Mouse (Mus musculus): ENCODE results near the gene Irgq. TPM values are rescaled to one million over a fixed set of nuclear protein-coding genes. Genes with fewer than 3 reads are reported as not detected.

The Irgq gene
- polyA plus RNA-seq, 3 experiments from 2014 or later = 0.79 to 1.2 (median 1.0) TPM

GRCm38 (mm10) chr7:24546634-24547389 is 16.3 kb downstream of the Irgq start:
- ATAC-seq = peak; percentile 100

DNA sequence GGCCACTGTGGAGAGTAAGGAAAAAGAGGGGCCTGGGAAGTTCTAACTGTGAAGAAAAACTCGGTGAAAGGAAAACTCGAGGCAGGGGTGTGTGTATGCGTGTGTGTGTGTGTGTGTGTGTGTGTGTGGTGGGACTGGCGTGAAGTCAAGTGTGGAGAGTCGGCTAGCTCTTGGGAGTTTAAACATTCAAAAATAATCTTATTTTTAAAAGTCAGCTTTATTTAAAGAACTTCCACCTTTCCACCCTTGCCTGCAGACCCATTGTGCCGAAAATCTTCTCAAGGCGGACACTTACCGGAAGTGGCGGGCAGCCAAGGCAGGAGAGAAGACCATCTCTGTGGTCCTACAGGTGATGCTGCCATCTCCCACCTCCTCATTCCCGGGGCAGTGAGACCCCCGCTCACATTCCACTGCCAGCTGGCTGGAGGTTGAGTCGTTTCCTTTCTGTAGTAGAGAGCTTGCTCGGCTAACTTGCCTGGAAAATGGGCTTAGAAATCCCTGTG is 17.1 kb downstream of the Irgq start:
- no peak for ATAC-seq

GRCm38 (mm10) chr7:24551985-24552759 is 21.7 kb downstream of the Irgq start:
- no peak for ATAC-seq

- ATAC-seq = no peak
Observed at GRCm38 (mm10) chr7:24555786-24556185, 25.3 kb downstream of the Irgq start.

- no peak for ATAC-seq
Observed at GRCm38 (mm10) chr7:24561450-24561849, 31.0 kb downstream of the Irgq start.

- ATAC-seq = no peak
Observed at GRCm38 (mm10) chr7:24563191-24563836, 32.8 kb downstream of the Irgq start.

DNA sequence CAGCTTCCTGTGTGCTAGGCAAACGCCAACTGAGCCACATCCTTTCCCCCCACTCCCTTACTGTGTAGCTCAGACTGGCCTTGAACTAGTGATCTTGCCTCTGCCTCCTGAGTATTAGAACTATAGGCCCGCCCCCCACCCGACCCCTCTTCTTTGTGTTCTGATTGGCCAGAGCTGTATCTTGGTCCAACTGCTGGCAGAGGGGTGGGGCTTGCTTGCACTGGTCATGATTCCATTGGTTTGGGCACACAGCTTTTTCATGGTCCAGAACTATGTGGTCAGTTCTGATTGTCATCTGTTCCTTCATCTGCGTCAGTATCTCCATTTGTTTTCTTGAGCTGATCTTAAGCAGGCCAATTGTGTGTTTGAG is 33.3 kb downstream of the Irgq start:
- ATAC-seq = no peak

GRCm38 (mm10) chr7:24564607-24565265 is 34.2 kb downstream of the Irgq start:
- ATAC-seq = peak; percentile 93

DNA sequence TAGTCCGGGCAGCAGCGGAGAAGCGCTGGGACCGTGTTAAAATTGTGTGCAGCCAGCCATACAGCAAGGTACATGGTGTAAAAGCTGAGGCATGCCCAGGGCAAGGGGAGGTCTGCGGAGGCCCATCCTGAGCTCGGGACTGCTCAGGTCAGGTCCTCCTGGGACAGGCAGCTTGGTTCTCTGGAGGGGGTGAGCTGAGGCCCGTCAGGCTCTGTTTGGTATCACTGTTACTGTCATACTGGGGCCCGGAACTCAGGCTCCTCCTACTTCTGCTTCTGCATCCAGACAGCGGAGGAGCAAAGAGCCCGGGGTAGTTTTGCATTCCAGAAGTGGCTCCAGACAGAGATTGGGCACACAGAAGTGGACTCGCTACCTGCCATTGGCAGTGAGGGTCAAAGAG is 35.1 kb downstream of the Irgq start:
- no peak for ATAC-seq

DNA sequence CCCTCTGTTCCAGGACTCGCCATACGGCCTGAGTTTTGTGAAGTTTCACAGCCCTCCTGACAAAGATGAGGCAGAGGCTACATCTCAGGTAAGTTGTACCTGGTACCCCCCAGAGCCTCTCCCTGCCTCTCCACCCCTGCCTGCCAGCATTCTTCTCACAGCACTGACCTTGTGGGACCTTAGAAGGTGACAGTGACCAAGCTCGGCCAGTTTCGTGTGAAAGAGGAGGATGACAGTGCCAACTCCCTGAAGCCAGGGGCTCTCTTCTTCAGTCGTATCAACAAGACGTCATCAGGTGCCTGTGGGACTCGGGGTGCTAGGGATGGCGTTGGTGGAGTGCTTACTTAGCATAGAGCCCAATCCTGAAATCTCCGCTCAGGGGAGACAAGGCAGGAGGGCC is 35.7 kb downstream of the Irgq start:
- no peak for ATAC-seq

DNA sequence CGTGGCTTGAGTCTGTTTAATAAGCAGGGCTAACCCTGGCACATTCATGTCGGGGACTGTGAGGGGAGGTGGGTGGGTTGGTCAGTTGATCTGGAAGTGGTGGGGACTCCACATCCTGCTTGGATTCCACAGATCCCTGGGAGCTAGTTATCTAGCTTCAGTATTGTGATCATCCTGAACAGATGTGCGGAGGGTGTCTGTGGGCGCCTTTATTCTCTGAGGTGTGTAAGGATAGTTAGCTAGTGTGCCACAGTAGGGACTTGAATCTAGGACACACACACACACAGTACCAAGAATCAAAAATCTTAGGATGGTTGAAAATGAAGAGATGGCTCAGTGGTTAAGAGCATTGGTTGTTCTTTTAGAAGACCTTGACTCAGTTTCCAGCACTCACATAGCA is 38.0 kb downstream of the Irgq start:
- ATAC-seq = no peak

- ATAC-seq = no peak
Observed at GRCm38 (mm10) chr7:24571071-24571470, 40.6 kb downstream of the Irgq start.

DNA sequence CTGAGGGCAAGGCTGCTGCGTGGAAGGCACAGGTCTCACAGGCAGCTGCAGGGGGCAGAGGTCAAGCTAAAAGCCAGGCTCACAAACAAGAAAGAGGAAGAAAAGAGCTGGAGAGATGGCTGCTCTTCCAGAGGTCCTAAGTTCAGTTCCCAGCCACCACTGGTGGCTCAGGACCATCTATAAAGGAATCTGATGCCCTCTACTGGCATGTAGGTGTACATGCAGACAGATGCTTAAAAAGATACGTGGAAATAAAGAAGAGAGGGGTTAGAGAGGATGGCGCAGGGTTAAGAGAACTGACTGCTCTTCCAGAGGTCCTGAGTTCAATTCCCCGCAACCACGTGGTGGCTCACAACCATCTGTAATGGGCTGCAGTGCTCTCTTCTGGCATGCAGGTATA is 42.0 kb downstream of the Irgq start:
- no peak for ATAC-seq

- ATAC-seq = no peak
Observed at GRCm38 (mm10) chr7:24574224-24574796, 43.8 kb downstream of the Irgq start.

DNA sequence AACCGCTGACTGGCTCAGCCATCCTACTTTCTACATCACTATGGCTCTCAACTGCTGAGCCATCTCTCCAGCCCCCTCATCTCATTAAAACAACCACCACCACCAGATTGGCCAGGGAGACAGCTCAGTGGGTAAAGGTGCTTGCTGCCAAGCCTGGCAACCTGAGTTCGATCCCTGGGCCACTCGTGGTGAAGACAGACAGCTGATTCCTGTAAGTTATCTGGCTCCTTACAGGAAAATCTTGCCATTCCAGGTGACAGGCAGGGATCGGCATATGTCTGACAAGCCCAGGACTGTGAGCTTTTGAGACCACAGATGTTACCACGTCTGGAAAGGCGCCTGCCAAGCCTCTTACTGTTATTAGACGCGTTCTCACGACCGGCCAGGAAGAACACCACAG is 47.3 kb downstream of the Irgq start:
- no peak for ATAC-seq

DNA sequence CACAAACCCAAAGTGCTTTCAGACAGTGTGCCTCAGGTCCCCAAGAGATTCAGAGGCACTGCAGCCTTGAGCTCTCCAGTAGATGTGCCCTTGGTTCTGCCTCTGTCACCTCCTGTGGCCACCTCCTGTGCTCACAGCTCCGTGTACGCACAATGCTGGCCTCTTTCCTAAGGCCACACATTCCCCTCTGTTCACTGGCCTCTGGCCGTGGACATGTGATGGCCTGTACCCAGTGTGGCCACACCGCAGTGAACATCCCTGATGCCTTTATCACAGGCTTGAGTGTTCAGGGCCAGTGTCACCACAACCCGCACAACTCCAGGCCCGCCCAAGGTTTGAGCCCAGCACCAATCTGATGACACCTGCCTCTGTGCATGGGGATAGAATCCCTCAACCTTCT is 54.4 kb downstream of the Irgq start:
- no peak for ATAC-seq

DNA sequence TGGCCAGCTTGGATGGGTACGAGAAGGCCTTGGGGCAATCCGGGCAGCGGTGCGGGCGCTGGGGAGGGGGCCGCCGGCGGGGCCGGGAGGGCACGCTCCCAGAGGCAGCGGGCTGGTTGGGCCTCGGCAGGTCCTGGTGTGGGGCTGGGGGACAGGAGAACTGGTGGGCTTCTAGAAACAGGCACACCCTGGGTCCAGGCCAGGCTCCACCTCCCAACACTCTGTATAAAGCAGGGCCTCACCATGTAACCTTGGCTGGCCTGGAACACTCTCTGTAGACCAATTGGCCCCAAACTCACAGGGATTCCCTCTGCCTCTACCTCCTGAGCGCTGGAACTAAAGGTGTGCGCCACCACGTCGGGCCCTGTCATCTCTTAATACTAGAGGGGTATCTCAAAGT is 55.5 kb downstream of the Irgq start:
- ATAC-seq = no peak

DNA sequence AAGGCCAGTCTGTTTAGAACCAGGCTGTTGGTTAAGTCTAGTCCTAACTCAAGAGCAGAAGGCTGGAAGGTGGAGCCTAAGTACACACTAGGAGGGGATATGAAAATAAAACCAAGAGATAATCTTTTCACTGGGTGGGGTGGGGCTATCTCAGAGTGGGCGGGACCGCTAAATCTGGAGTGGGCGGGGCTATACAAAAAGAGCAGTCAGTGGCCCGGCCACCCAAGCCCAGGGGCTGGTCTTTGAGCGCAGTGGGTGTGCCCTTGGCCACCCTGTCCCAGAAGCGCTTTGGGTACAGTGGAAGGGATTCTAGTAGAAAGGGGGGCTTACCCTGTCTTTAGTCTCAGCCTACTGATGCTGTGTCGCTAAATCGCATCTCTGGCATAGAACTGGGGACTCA is 56.3 kb downstream of the Irgq start:
- ATAC-seq = no peak

GRCm38 (mm10) chr7:24587330-24588105 is 57.0 kb downstream of the Irgq start, which contains the start of the genes Ethe1 and Zfp575:
Ethe1 (plus strand) TSS chr7:24587543.
Zfp575 (minus strand) TSS chr7:24587641.
- no peak for ATAC-seq

Measured in inflammation-experienced regulatory T-cells, adult 6 months (primary cell).